Mouse (Mus musculus) cerebellum, postnatal 4 days (tissue): ENCODE measurements around the gene Guf1.

Experiments used
- DNase-seq, 2 experiments: peaks; one replicate each; pipeline ENCODE4 v3.0.0; 2022; ENCODE audit warnings: low spot score in 2 of 2, mixed read lengths in 1 of 2

The Guf1 gene

GRCm38 (mm10) chr5:69556628-69557403, at the start of gene Guf1:
Gene Guf1 (plus strand): TSS chr5:69556923.
- peak; percentile 93 to 98 for DNase-seq

GRCm38 (mm10) chr5:69507045-69507444, 49.7 kb upstream of the Guf1 start:
- DNase-seq: no peak

GRCm38 (mm10) chr5:69511631-69512030, 45.1 kb upstream of the Guf1 start:
- no peak for DNase-seq

- DNase-seq: no peak
These were observed 44.5 kb upstream of the Guf1 start for GRCm38 (mm10) chr5:69512203-69512602.

- peak; percentile 41 to 69 for DNase-seq
These were observed 36.0 kb upstream of the Guf1 start for GRCm38 (mm10) chr5:69520661-69521278.

GRCm38 (mm10) chr5:69522064-69522463, 34.7 kb upstream of the Guf1 start:
- DNase-seq: no peak

- no peak for DNase-seq
These were observed 32.8 kb upstream of the Guf1 start for GRCm38 (mm10) chr5:69523944-69524343.

GRCm38 (mm10) chr5:69541680-69542079, 15.0 kb upstream of the Guf1 start:
- no peak for DNase-seq

GRCm38 (mm10) chr5:69542489-69542888, 14.2 kb upstream of the Guf1 start, which contains the start of gene Yipf7:
Gene Yipf7 (minus strand): TSS chr5:69542648.
- no peak for DNase-seq

GRCm38 (mm10) chr5:69557404-69557935, 747 bp downstream of the Guf1 start:
- DNase-seq: peak in 1 of 2 experiments; percentile 2

- peak; percentile 68 to 82 for DNase-seq
These were observed 35.1 kb downstream of the Guf1 start, which contains the start of gene Gnpda2 for GRCm38 (mm10) chr5:69591640-69592461. Gene Gnpda2 (minus strand): TSS chr5:69592340.

- DNase-seq: no peak
These were observed 44.3 kb downstream of the Guf1 start for GRCm38 (mm10) chr5:69601027-69601426.

- DNase-seq: no peak
These were observed 56.6 kb downstream of the Guf1 start for GRCm38 (mm10) chr5:69613209-69613796.

- DNase-seq: no peak
These were observed 64.2 kb downstream of the Guf1 start for GRCm38 (mm10) chr5:69620899-69621298.
